Mouse (Mus musculus): ENCODE results near the gene Myo15.
A peak's percentile ranks its signal among the peaks of the same experiment; 100 is the strongest.
"Not testable (repeated sequence)": the region's sequence is repeated elsewhere in the genome, so short reads cannot be mapped to it uniquely, and the experiment has no call there.

Gene Myo15

DNA sequence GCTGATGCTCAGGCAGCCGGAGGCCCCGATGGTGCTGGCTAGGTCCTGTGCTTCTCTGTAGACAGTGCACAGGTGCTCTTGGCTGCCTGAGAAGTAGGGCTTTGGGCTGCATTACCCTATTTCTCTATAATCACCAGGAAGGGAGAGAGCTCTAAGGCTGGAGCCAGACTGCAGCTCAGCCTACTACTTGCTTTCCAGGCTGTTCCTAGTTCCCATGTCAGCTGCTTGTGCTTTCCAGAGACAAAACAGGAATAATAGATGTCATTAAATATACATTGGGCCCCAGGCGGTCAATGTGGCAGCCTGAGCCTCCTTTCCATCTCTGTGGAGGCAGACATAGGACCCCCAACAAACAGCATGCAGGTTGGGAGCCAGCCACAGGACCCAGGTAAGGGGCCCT, at the start of gene Myo15:
Myo15 (plus strand) TSS at position 301 of the 400 bp plus-strand sequence.
- no peak for DNase-seq

DNA sequence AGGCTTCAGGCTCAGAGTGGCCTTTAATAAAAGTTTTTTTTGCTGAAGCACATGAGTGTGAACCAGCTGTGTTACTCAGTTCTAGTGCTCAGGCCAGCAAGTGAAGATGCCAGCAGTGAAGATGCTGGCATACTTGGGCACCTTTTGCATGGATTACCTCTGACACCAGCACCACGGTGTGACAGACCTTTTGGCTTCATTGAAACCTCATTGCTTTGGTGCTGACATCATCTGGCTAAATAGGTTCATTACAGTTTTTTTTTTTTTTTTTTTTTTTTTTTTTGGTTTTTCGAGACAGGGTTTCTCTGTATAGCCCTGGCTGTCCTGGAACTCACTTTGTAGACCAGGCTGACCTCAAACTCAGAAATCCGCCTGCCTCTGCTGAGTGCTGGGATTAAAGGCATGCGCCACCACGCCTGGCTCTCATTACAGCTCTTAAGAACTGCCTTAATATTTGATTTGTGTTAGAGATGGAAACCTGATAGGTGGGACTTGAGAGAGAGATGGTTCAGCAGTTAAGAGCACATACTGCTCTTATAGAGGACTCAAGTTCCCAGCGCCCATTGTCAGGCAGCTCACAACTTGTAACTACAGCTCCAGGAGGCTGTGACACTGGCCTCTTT, 47.0 kb upstream of the Myo15 start:
- no peak for DNase-seq

DNA sequence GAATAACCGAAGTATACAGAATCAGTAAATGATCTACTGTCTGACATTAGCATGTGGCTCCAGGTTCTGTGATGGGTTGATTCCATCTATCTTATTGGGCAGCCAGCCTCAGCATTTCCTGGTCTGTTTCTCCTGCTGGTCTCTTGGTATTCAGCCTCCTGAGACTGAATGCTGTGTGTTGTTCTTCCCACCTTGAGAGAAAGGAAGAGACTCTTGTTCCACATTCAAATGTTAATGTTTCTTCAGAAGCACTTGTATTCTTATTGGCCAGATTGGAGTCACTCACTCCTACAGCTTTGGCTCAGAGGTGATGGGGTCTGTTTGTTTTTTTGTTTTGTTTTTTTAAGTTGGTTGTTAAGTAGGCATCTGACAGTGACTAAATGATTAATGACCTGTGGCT, 46.1 kb upstream of the Myo15 start:
- DNase-seq = no peak

DNA sequence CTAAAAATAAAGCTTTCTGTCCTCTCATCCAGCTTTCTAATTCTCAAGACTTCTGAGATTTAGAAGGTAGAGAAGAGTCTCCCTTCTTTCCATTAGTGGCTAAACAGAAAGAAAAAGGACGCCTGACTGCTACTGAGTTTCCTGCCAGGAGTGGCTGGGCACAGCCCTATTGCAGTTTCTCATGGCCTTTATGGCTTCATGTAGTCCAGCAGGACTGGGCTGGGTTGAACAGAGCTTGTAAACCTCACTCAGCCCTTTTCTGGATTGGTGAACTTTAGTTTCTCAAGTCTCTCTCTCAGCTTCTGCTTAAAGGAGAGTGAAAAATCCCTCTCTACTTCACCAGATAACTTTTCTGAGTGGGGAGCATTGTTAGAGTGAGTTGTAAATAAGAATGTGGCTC, 42.7 kb upstream of the Myo15 start:
- DNase-seq = no peak

DNA sequence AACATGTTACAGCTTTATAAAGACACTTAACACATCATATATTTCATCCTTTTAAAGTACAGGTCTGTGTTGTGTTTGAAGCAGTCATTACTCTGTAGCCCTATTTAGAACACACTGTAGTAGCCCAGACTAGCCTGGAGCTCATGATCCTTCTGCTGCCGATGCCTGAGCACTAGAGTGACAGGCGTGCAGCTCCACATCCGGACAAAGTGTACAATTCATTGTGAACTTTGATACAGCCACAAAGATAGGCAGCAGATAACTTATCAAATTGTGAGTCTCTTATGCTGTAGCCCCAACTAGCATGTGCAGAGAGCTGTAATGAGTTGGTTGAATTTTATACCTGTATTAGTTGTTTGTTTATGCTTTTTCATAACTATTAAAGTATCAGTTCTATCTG, 41.5 kb upstream of the Myo15 start:
- no peak for DNase-seq

DNA sequence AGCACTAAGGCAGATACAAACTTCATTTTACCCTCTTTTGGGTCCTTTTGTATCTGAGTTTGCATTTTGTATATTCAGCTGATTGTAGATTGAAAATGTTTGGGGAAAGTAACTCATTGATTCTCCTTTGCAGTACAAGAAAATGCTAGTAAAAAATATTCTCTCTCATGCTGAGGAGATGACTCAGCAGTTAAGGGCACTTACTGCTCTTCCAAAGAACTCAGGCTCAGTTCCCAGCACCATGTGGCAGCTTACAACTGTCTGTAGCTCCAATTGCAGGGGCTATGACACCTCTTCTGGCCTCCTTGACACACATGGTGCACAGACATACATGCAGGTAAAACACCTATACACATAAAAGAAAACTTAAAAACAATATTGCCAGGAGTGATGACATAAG, 35.6 kb upstream of the Myo15 start:
- DNase-seq = no peak

DNA sequence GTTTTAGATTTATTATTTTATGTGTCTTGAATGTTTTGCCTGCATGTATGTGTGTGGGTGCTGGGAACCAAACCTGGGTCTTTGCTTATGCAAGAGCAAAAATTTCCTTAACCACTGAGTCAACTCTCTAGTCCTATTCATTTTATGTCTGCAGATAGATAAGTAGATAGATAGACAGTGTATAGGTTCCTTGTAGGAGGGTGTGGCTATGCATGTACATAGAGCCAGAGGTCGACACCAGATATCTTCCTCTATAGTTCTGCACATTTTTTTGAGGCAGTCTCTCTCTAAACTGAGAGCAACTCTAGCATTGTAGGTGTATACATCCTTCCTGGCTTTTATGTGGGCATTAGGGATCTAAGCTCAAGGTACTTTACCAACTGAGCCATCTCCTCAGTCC, 34.0 kb upstream of the Myo15 start:
- no peak for DNase-seq

DNA sequence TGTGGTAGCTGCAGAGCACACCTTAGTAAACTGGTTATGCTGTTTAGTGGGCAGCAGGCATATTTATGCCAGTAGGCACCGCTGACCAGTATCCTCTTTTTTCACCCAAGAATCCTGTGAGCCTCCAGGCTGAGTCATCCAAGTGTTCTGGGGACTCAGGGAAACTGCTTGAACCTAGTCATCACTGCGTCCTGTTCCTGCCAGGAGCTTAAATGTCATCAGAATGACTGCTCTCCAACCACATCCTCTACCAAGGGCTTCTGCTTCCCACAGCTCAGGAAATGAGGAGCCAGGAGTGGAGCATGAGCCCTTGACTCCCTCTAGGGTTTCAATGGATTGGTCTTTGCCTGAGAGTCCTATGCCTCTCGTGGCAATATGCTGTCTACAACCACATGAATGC, 32.5 kb upstream of the Myo15 start:
- DNase-seq = no peak

DNA sequence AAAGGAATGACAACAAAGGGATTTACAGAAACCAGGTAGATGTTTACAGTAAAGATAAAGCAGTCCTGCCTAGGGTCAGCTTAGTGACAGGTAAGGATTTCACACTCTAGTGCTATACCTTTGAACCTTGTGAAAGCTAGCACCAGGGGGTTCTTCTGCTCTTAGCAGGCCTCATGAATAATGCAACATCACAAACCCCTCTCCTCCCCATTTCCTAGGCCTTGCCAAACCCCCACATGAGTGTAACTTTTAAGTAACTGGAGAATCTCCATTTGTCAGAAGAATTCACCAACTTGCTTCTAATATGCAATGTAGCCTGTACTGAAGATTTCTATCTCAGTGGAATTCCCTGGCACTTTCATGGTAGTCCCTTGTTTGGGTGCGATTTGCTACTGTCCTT, 29.5 kb upstream of the Myo15 start:
- not testable (repeated sequence) for DNase-seq

DNA sequence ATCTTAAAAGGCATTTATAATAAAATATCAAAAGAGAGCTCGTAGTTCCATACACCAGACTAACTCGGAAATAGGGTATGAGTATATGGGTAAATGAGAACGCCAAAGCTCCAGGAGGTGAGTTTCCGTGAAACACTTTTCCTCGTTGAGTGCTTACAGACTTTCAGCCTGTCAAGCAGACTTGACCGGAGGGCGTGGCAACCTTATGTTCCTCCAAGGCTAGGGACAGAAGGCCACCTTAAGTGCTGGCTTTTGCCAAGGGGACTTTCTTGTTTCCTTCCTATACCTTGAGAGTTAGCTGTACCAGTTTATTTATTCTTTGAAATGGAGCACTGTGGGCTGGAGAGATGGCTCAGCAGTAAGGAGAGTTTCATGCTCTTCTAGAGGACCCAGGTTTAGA, 29.0 kb upstream of the Myo15 start:
- DNase-seq = no peak

DNA sequence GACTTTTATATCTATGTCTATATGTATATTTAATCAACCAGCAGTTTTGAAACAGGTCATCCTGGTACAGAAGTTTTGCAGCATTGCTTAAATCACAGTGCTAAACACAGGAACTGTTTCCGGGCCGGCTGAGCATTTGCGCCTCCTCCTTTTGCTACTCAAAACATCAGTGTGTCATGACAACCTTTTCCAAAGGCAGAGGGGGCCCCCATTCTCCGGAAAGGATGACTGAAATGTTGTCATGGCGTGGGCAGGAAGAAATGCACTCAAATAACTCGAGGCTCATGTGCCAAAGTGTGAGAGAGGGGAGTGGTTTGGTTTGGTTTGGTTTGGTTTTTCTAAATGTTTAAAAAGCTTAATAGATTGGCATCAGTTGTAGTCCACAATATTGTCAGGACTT, 26.2 kb upstream of the Myo15 start:
- DNase-seq = no peak

DNA sequence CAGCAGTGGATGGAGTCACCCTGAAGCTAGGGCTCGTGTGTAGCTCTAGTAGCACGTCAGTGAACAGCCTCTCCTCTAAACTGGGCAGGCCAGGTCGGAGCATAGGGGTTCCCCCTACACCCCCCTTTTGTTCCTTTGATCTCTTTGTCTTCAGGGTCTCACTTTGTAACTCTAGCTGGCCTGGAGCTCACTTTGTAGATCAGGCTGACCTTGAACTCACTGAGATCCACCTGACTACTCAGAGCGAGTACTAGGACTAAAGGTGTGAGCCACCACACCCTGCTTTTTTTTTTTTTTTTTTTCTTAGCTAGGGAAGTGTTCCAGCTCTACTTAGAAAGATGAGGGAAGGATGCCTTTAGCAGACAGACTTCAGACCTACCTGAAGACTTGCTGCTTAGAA, 25.1 kb upstream of the Myo15 start:
- DNase-seq = no peak

DNA sequence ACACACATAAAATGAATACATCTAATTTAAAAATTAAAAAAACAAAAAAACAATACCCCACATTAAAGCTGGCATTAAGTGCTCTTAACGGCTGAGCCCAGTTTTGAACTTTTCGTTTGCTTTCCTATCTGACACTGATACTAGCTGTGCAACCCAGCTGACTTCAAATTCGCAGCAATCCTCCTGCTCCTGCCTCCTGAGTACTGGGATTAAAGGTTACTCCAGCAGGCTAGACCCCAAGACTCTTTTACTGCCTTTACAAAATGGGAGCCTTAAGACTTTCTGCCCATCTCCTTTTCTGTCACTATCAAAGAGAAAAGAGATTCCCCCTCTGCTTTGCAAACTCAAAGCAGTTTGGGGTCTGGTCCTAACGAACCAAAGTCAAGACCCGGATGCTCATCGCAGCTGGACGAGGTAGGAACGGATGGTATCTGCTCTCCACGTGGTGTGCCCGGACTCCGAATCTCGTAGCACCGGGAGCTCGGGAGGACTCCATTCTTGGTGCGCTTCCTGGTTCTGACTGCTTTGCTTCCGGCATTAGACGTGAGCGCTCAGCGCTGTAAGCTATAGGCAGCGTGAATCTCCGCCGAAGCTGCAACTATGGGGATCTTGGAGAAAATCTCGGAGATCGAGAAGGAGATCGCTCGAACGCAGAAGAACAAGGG, 14.9 kb upstream of the Myo15 start, which contains the start of gene Drg2:
Drg2 (plus strand) TSS at position 512 of the 665 bp plus-strand sequence.
- DNase-seq = peak; percentile 88

DNA sequence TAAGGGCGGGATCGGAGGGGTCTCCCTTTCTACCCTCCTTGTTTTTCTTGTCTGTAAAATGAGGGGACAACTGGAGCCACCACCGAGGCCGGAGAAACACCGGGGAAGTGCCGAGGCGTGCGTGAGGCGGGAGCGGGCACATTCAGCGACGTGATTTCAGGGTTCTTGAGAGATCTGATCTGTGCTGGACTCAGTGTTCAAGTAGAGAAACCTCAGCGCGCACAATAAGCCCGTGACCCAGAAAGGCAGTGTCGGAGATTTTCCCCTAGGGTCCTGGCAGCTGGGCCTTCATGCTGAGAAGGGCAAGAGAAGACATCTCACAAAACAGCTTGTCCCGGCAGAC, 14.4 kb upstream of the Myo15 start:
- DNase-seq = no peak

DNA sequence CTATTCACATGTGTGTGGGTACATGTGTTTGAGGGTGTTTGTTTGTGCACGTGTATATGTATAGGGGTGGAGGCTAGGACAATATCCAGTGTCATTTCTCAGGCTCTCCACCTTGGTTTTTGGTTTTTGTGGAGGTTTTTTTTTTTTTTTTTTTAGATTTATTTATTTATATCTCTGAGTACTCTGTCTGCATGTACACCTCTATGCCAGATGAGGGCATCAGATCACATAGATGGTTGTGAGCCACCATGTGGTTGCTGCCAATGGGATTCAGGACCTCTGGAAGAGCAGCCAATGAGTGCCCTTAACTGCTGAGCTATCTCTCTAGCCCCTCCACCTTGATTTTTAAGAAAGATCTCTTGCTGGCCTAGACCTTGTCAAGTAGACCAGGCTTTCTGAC, 11.2 kb upstream of the Myo15 start:
- DNase-seq = no peak

DNA sequence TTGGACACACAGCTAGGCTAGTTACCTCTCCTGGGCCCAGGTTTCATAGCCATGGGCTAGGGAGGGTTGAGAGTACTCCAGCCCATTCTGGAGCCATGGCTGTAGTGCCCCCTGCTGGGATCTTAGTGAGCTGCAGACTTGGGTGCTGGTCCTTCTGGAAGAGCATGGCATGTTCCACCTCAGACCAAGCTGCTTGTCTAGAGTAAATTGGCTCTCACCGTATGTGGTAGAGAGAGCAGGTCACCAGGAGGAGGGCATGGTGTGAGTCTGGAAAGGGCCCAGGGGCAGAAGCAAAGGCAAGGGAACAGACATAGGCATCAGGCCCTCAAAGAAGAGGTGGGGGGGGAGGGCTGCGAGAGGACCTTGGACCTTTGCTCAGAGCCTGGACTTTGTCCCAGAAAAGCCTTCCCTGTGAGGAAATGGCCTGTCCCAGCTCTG, 3.2 kb upstream of the Myo15 start:
- DNase-seq = peak; percentile 28

DNA sequence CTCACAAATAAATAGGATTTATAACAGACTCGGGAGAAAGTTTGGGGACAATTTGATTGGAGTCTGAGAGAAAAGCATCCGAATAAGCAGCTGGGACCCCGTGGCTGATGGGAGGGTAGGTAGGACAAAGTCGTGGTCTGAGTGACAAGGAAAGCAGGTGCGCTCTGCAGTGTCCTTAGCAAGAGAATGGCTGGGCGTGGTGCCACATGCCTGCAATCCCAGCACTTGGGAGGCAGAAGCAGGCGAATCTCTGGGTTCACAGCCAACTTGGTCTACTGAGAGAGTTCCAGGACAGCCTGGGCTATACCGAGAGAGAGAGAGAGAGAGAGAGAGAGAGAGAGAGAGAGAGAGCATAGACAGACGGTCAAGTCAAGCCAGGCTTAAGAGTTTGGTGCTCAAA, 1.6 kb downstream of the Myo15 start:
- DNase-seq = no peak

DNA sequence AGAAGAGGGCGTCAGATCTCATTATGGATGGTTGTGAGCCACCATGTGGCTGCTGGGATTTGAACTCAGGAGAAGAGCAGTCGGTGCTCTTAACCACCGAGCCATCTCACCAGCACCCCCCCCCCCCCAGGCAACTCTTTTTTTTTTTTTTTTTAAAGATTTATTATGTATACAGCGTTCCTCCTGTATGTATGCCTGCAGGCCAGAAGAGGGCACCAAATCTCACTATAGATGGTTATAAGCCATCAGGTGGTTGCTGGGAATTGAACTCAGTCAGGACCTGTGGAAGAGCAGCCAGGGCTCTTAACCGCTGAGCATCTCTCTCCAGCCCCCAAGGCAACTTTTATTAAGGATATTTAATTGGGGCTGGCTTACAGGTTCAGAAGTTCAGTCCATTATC, 5.4 kb downstream of the Myo15 start:
- no peak for DNase-seq

DNA sequence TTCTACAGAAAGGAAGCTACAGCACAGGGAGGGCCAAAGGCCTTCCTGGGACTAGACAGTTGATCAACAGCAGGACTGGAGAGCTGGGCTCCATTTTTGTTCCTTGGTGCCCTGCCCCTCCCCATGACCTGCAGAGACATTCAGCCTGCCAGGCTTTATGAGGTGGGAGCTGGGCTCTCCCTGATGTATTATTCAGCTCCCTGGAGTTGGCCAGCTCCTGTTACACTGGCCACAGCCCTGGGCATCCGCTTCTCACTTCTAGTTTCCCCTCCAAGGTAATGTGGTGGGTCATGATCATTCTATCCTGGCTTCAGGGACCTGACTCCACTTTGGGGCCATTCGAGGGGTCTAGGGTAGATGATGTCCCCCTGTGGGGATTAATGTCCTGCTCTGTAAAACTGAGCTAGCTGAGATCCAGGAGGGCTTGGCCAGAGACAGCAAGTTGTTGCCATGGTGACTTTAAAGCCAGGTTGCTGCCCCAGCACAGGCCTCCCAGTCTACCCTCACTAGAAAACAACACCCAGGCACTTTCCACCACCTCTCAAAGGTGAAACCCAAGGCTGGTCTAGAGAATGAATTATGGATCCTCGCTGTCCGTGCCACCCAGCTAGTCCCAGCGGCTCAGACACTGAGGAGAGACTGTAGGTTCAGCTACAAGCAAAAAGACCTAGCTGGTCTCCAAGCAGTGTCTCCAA, 6.7 kb downstream of the Myo15 start:
- no peak for DNase-seq

DNA sequence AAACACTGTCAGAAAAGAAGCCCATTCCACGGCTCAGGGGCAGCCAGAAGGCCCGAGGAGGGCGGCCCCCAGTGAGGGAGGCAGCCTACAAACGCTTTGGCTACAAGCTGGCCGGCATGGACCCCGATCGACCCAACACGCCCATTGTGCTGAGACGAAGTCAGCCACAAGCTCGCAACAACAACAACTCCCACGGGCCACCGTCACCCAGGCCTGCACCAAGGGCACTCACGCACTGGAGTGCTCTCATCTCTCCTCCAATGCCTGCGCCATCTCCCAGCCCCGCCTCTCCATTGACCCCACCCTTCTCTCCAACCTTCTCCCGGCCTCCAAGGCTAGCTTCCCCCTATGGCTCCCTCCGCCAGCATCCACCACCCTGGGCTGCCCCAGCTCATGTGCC, 9.0 kb downstream of the Myo15 start:
- no peak for DNase-seq

DNA sequence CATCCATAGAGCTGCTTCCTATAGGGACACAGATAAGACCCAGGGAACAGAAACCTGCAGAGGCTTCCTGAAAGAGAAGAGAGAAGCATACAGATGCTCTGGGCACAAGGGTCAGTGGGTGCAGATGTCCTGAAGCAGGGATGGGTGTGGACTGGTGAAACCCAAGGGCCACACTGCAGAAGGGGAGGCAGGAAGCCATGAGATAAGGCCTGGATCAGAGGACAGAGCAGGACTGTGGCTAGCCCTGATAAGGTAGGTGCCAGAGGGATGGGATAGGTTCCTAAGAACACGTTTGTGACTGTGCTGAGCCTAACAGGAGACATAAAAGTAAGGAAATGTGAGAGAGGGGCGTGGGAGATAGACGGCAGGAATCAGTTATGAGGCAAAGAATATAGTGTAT, 17.1 kb downstream of the Myo15 start:
- DNase-seq = no peak

DNA sequence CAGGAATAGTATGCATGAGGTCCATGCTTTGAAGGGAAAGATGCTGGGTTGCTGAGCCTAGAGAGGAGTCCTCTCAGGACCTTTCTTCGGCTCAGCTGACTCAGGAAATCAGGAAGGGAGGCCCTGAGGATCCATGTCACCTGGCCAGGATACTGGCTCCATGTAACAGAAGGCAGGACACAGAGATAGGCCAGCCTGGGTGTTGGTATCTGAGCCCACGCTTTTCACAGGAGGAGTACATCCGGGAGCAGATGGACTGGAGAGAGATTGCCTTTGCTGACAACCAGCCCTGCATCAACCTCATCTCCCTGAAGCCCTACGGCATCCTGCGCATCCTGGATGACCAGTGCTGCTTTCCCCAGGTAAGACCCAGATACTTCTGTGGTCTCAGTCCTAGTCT, 23.6 kb downstream of the Myo15 start:
- no peak for DNase-seq

DNA sequence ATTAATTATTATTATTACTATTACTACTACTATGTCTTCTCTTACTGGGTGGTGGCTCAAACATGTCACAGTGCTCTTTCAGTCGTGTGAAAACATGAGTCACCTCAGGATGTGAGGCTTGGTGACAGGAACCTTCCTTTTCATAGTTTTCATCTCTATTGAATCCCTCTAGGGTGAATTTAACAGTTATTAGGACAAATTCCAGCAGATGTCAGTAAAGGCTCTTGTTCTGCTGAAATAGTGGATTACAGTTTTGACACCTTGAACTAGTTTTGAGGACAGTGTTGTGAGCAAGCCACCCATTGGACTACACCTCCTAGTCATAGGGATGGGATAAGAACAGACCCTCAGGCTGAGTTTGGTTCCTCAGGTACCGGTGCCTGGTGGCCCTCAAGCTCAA, 26.6 kb downstream of the Myo15 start:
- DNase-seq = no peak

DNA sequence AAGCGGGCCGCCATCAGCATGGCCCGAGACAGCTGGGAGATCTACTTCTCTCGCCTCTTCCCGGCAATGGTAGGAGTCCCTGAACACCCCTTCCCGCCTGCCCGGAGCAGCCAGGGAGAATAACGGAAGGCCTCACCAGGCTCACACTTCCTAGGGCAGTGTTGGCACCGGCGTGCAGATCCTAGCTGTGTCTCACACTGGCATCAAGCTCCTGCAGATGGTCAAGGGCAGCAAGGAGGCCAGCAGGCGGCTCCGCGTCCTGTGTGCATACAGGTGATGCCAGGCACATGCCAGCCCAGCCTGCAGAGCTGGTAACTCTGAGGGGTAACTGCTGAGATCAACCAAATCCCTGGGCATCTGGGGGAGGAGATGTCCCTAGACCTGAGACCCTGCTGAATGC, 38.1 kb downstream of the Myo15 start:
- no peak for DNase-seq

DNA sequence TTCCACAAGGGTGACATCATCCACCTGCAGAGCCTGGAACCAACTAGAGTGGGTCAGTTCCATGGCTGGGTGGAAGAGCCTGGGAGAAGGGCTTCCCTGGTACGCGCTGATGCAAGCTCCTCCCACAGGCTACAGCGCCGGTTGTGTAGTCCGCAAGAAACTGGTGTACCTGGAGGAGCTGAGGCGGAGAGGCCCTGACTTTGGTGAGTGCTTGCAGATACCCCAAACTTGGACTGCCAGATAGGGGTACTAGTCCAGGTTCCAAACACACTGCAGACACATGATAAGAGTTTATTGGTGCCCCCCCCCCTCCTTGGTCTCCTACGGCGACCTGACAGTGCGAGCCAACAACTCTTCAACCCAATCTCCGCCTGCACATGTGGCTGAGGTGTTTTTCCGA, 39.8 kb downstream of the Myo15 start:
- no peak for DNase-seq
